Mouse (Mus musculus) liver, embryonic 14.5 days (tissue): ENCODE measurements around the gene Sept5. TPM values are rescaled to one million over a fixed set of nuclear protein-coding genes. Genes with fewer than 3 reads are reported as not detected.

Experiments used
- ATAC-seq: fragments of 200-750 bp; cut with Nextera tagmentation; 2 replicates; pipeline ENCODE4 v1.8.0; 2017; ENCODE audit warnings: moderate number of reproducible peaks, mild to moderate bottlenecking, moderate library complexity; ENCODE audit not compliant: insufficient read depth
- DNase-seq, 3 experiments: peaks; one replicate each; pipeline ENCODE4 v3.0.0-alpha.2; 2012 to 2013; ENCODE audit warnings: low read depth in 3 of 3, low spot score in 3 of 3
- H3K27ac ChIP-seq: fragments of 300-500 bp; sonication (generic); 2 replicates; pipeline ENCODE4 v1.5.1; 2014; ENCODE audit warnings: moderate library complexity, mild to moderate bottlenecking, control low read depth, inconsistent platforms
- H3K27me3 ChIP-seq: fragments of 300-500 bp; sonication (generic); 2 replicates; pipeline ENCODE4 v1.6.1; 2014; ENCODE audit warnings: mild to moderate bottlenecking, low read length, moderate library complexity; ENCODE audit not compliant: control insufficient read depth, insufficient read depth
- H3K36me3 ChIP-seq: fragments of 300-500 bp; sonication (generic); replicated peaks from 2 replicates; pipeline ENCODE4 v1.6.1; 2014; ENCODE audit warnings: low read depth; ENCODE audit not compliant: control insufficient read depth, insufficient read depth
- H3K4me1 ChIP-seq, 2 experiments: fragments of 200-500 bp in 1 of 2; fragments of 300-500 bp in 1 of 2; sonication (generic) in 1 of 2; replicated peaks; 2 replicates each; pipeline ENCODE4 v1.6.1; 2012 to 2014; ENCODE audit warnings: antibody characterized with exemption in 1 of 2, inconsistent platforms in 1 of 2, low read length in 1 of 2; ENCODE audit not compliant: control insufficient read depth in 2 of 2, insufficient read depth in 2 of 2
- H3K4me2 ChIP-seq: fragments of 300-500 bp; sonication (generic); 2 replicates; pipeline ENCODE4 v1.6.1; 2014; ENCODE audit warnings: low read depth, mild to moderate bottlenecking, control low read depth, moderate library complexity
- H3K4me3 ChIP-seq, 2 experiments: fragments of 200-500 bp in 1 of 2; fragments of 300-500 bp in 1 of 2; sonication (generic) in 1 of 2; 2 replicates each; pipeline ENCODE4 v1.5.1; 2012 to 2014; ENCODE audit warnings: low read depth in 2 of 2, low read length in 2 of 2, mild to moderate bottlenecking in 2 of 2, control low read depth in 1 of 2, inconsistent platforms in 1 of 2, moderate library complexity in 1 of 2; ENCODE audit not compliant: insufficient read depth in 1 of 2
- H3K9ac ChIP-seq: fragments of 300-500 bp; sonication (generic); replicated peaks from 2 replicates; pipeline ENCODE4 v1.6.1; 2014; ENCODE audit warnings: mild to moderate bottlenecking, control low read depth, moderate library complexity
- H3K9me3 ChIP-seq: fragments of 300-500 bp; sonication (generic); 2 replicates; pipeline ENCODE4 v1.6.1; 2016; ENCODE audit warnings: low read length, mixed read lengths; ENCODE audit not compliant: control insufficient read depth
- CTCF ChIP-seq: IDR thresholded peaks from 2 replicates; pipeline ENCODE4 v1.5.1; 2016; ENCODE audit warnings: antibody characterized with exemption, low read depth, control low read depth
- EP300 ChIP-seq: IDR thresholded peaks from 2 replicates; pipeline ENCODE4 v1.6.1; 2016; ENCODE audit warnings: antibody characterized with exemption, low read depth
- WGBS: fragments of 180-500 bp; shearing (Covaris S2); extraction: QIAGEN DNeasy Blood & Tissue Kit; methylation state at CpG from one replicate; pipeline ENCODE4 v1.1.7; 2014; ENCODE audit not compliant: insufficient replicate concordance; 5-methylcytosine and 5-hydroxymethylcytosine counted together
- polyA plus RNA-seq, 2 experiments: library from polyadenylated mRNA; depleted of rRNA in 1 of 2; stranded (reverse) in 1 of 2; unstranded in 1 of 2; fragments of >200 nt; fragmentation: Nextera tagmentation in 1 of 2; extraction: Ambion mirVana in 1 of 2; gene quantifications; 2 replicates each; pipeline versions ENCODE4 v1.2.1 to v1.2.3; 2012 to 2014

Gene Sept5
- polyA plus RNA-seq, 2 experiments = 1.6 to 2.2 TPM

DNA sequence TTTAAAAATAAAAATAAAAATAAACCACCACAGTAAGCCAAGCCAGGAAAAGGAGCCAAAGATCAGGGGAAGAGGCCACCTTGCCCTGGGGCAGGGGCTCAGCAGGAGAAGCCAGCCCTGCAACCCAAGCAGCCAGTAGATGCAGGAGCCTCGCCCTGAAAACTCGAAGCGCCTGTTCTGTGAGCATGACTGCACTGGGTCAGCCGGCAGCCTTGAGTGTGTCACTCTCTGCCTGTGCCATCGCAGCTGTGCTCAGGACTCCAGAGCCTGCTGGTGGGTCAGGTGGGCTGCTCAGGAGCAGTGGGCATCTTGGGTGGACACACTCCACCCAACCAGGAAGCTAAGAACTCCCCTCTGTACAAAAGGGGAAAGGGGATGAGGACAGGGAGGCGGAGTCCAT lies 15.6 kb upstream of the Sept5 start:
- Histone ChIP-seq H3K4me3 (no peak overlapping the region), H3K4me2 (no peak overlapping the region), H3K36me3 (no peaks in the 10 kb centered on the region), H3K27me3 (no peaks in the 10 kb centered on the region), H3K9me3 (no peaks in the 10 kb centered on the region), H3K9ac (no peak overlapping the region), H3K27ac (no peak overlapping the region), H3K4me1 (no peaks in the 10 kb centered on the region)
- TF ChIP-seq CTCF = no peak
- no peak for TF ChIP-seq EP300
- DNase-seq (no peak), ATAC-seq (no peak)
- WGBS = 69% methylated on average over 6 of the region's 6 CpGs

DNA sequence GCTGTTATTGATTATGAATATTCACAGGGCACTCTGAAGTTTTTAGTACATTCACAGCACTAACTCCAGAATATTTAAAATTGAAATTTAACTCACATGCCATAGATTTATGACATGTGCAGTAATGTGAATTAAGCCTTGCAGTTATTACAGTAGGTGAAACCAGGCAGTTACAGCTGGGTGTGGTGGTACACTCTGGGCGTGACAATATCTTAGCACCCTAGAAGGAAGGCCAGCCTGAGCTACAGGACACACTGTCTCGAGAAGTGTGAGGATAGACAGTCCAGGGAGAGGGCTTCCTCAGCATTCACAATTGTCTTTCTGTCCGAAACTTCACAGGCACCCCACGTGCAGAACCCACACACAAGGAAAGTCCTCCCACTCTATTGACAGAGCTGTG lies 14.7 kb upstream of the Sept5 start:
- WGBS = 38% methylated on average over 4 of the region's 4 CpGs
- Histone ChIP-seq H3K9ac (no peak overlapping the region), H3K27ac (no peak overlapping the region), H3K27me3 (no peaks in the 10 kb centered on the region), H3K4me1 (no peaks in the 10 kb centered on the region), H3K9me3 (no peaks in the 10 kb centered on the region), H3K36me3 (no peaks in the 10 kb centered on the region), H3K4me3 (no peak overlapping the region), H3K4me2 (no peak overlapping the region)
- TF ChIP-seq EP300 (no peak), CTCF (no peak)
- DNase-seq (no peak), ATAC-seq (no peak)

- TF ChIP-seq CTCF = no peak
- no peak for TF ChIP-seq EP300
- no peak overlapping the region for H3K4me3 ChIP-seq
- no peaks in the 10 kb centered on the region for H3K9me3 ChIP-seq
- no peaks in the 10 kb centered on the region for H3K4me1 ChIP-seq
- no peak for ATAC-seq
- H3K9ac ChIP-seq = no peak overlapping the region
- H3K36me3 ChIP-seq = no peaks in the 10 kb centered on the region
- H3K27me3 ChIP-seq = no peaks in the 10 kb centered on the region
- no peak overlapping the region for H3K4me2 ChIP-seq
- no peak for DNase-seq
- no peak overlapping the region for H3K27ac ChIP-seq
- WGBS = 54% methylated on average over 11 of the region's 11 CpGs
Measured at GRCm38 (mm10) chr16:18643406-18643998, 13.7 kb upstream of the Sept5 start.

DNA sequence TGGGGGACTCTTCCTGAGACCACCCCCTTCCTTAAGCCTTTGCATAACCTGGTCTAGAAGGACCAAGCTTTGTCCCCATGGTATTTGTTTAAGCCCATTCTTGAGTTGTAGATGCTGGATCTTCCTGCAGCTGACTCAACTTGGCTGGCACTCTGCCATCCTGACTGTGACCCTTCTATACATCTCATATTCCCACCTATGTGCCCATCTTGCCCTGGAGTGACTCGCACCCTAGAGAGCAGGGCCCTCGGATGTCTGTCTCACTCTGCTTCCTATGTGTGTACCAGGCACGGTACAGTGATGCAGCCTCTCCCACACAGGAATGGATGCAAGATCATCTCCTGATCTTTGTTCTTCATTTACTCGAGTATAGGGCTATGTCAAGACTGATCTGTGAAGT lies 13.1 kb upstream of the Sept5 start:
- Histone ChIP-seq H3K9ac (no peak overlapping the region), H3K9me3 (no peaks in the 10 kb centered on the region), H3K36me3 (no peaks in the 10 kb centered on the region), H3K4me3 (no peak overlapping the region), H3K27me3 (no peaks in the 10 kb centered on the region), H3K27ac (no peak overlapping the region), H3K4me1 (no peaks in the 10 kb centered on the region), H3K4me2 (no peak overlapping the region)
- no peak for TF ChIP-seq CTCF
- TF ChIP-seq EP300 = no peak
- ATAC-seq (no peak), DNase-seq (no peak)
- 53% methylated on average over 4 of the region's 4 CpGs for WGBS

GRCm38 (mm10) chr16:18642291-18642690 lies 12.5 kb upstream of the Sept5 start:
- H3K4me2 ChIP-seq = no peak overlapping the region
- no peak overlapping the region for H3K9ac ChIP-seq
- no peaks in the 10 kb centered on the region for H3K4me1 ChIP-seq
- no peaks in the 10 kb centered on the region for H3K27me3 ChIP-seq
- no peaks in the 10 kb centered on the region for H3K9me3 ChIP-seq
- no peak for DNase-seq
- no peak for ATAC-seq
- H3K27ac ChIP-seq = no peak overlapping the region
- no peak overlapping the region for H3K4me3 ChIP-seq
- H3K36me3 ChIP-seq = no peaks in the 10 kb centered on the region
- TF ChIP-seq CTCF (no peak), EP300 (no peak)
- WGBS = 47% methylated on average over 7 of the region's 7 CpGs
